Comparison of ENCODE assay signal across 18 mouse cellular contexts in genomic region chr19:16511081-16511420, GRCm38 (mm10).
DNase-seq lines count a peak whose midpoint lies in the region; ATAC-seq and TF ChIP-seq lines count a peak whose summit lies in the region.
"Had no signal": no experiment of that assay in that cellular context is flagged by ENCODE, and none has a peak within 500 bp of the region (broad histone marks: within the 10 kb centered on the region; RNA-seq: fewer than 3 reads in every experiment).

No protein-coding gene starts in this region.

- peak; percentile 64 for TF ChIP-seq EP300 in liver, embryonic 14.5 days (IDR thresholded peaks at IDR 0.05; ENCODE audit: low read depth)
- TF ChIP-seq EP300 in stomach, postnatal 0 days (optimal IDR thresholded peaks at IDR 0.05): no peak

- H3K27me3 ChIP-seq in heart, embryonic 12.5 days (replicated peaks): no peaks in the 10 kb centered on the region
- H3K27me3 ChIP-seq in liver, embryonic 14.5 days (ENCODE audit: control insufficient read depth, insufficient read depth, low read length): no peaks in the 10 kb centered on the region
- H3K27me3 ChIP-seq in stomach, postnatal 0 days (ENCODE audit: control insufficient read depth, insufficient read depth, low read length): no peaks in the 10 kb centered on the region
- H3K27me3 ChIP-seq: forebrain, embryonic 13.5 days had no signal

- TF ChIP-seq CTCF in liver, embryonic 14.5 days (IDR thresholded peaks at IDR 0.05; ENCODE audit: low read depth): no peak
- no peak for TF ChIP-seq CTCF in stomach, postnatal 0 days (IDR thresholded peaks at IDR 0.05; ENCODE audit: low read depth)

- no peaks in the 10 kb centered on the region for H3K36me3 ChIP-seq in heart, embryonic 12.5 days
- no peaks in the 10 kb centered on the region for H3K36me3 ChIP-seq in liver, embryonic 14.5 days (replicated peaks; ENCODE audit: control insufficient read depth, insufficient read depth, low read depth)
- no peaks in the 10 kb centered on the region for H3K36me3 ChIP-seq in stomach, postnatal 0 days (ENCODE audit: control insufficient read depth, insufficient read depth, low read length)
- H3K36me3 ChIP-seq: midbrain, embryonic 10.5 days had no signal

- no peak for DNase-seq in heart, adult 11 months
- peak; percentile 66 to 79 (median 69) for DNase-seq in liver, embryonic 14.5 days (ENCODE audit: low read depth in 3 of 3, low spot score in 3 of 3)
- DNase-seq in stomach, postnatal 0 days (ENCODE audit: low spot score): peak; percentile 33
- DNase-seq in testis, postnatal 10 days (ENCODE audit: low spot score): no peak
- DNase-seq in neural tube, embryonic 10.5 days (ENCODE audit: extremely low spot score, low spot score): no peak
- no peak for DNase-seq in urinary bladder, postnatal 4 days (ENCODE audit: low spot score in 2 of 2)
- DNase-seq: B cell, adult 2 months; cerebellum, adult 8-10 months; gastrocnemius, postnatal 25 days; right cerebral cortex, postnatal 25 days had no signal

- H3K4me1 ChIP-seq in heart, embryonic 12.5 days (replicated peaks): peaks cover 12% of the 10 kb centered on the region
- peaks cover 27 to 32% of the 10 kb centered on the region in 2 experiments for H3K4me1 ChIP-seq in liver, embryonic 14.5 days (replicated peaks; ENCODE audit: control insufficient read depth in 2 of 2, insufficient read depth in 2 of 2, low read length in 1 of 2)
- no peaks in the 10 kb centered on the region for H3K4me1 ChIP-seq in stomach, postnatal 0 days (replicated peaks; ENCODE audit: control insufficient read depth, insufficient read depth)

- 0 out of 2 replicates have a peak, but pooled peaks cover 3% of the 10 kb centered on the region for H3K9me3 ChIP-seq in heart, embryonic 12.5 days (replicated peaks)
- H3K9me3 ChIP-seq in liver, embryonic 14.5 days (ENCODE audit: control insufficient read depth, low read length): no peaks in the 10 kb centered on the region
- H3K9me3 ChIP-seq in stomach, postnatal 0 days (ENCODE audit: control insufficient read depth, low read length): no peaks in the 10 kb centered on the region
- H3K9me3 ChIP-seq: forebrain, embryonic 13.5 days; midbrain, embryonic 10.5 days had no signal

- H3K9ac ChIP-seq in heart, embryonic 12.5 days: no peak overlapping the region
- no peak overlapping the region; the same call in 1 of the 2 replicates for H3K9ac ChIP-seq in liver, embryonic 14.5 days (replicated peaks)
- H3K9ac ChIP-seq in stomach, postnatal 0 days (ENCODE audit: low read length): no peak overlapping the region
- H3K9ac ChIP-seq: forebrain, embryonic 13.5 days had no signal

- H3K27ac ChIP-seq in heart, embryonic 12.5 days (ENCODE audit: poor library complexity, severe bottlenecking): peak overlapping the region; percentile 54; the same call in 1 of the 2 replicates
- peak overlapping the region; percentile 53 for H3K27ac ChIP-seq in liver, embryonic 14.5 days
- no peak overlapping the region for H3K27ac ChIP-seq in stomach, postnatal 0 days (replicated peaks)
- H3K27ac ChIP-seq: forebrain, embryonic 13.5 days; left cerebral cortex, adult 2 months; midbrain, embryonic 10.5 days had no signal

- no peak overlapping the region for H3K4me3 ChIP-seq in heart, embryonic 12.5 days
- H3K4me3 ChIP-seq in liver, embryonic 14.5 days (ENCODE audit: insufficient read depth in 1 of 2, low read depth in 2 of 2, low read length in 2 of 2): 0 out of 4 replicates have a peak overlapping the region, but pooled peaks have one; percentile 2 to 15
- H3K4me3 ChIP-seq in stomach, postnatal 0 days (ENCODE audit: low read depth, low read length): no peak overlapping the region
- H3K4me3 ChIP-seq: forebrain, embryonic 13.5 days; left cerebral cortex, adult 2 months; midbrain, embryonic 10.5 days; myocyte had no signal

- ATAC-seq in heart, embryonic 12.5 days (ENCODE audit: insufficient number of reproducible peaks, low FRiP score): peak; percentile 89
- peak; percentile 95 for ATAC-seq in erythroblast, adult 5-6 weeks (replicated peaks; ENCODE audit: low FRiP score, poor library complexity, severe bottlenecking)
- ATAC-seq in liver, embryonic 14.5 days (ENCODE audit: insufficient read depth): peak; percentile 99
- no peak for ATAC-seq in stomach, postnatal 0 days (ENCODE audit: low FRiP score, low TSS enrichment)
- ATAC-seq: activated CD4-positive, CD25-positive, alpha-beta regulatory T cell, adult 4 months; forebrain, embryonic 13.5 days; inflammation-experienced regulatory T-cells, adult 6 months had no signal

- WGBS in heart, embryonic 12.5 days: 54% methylated on average over 2 of the region's 2 CpGs
- 7% methylated on average over 2 of the region's 2 CpGs for WGBS in liver, embryonic 14.5 days (ENCODE audit: insufficient replicate concordance)
- 63% methylated on average over 2 of the region's 2 CpGs for WGBS in stomach, postnatal 0 days

- no peak overlapping the region for H3K4me2 ChIP-seq in heart, embryonic 12.5 days
- H3K4me2 ChIP-seq in liver, embryonic 14.5 days (ENCODE audit: low read depth): peak overlapping the region; percentile 62
- no peak overlapping the region for H3K4me2 ChIP-seq in stomach, postnatal 0 days (replicated peaks; ENCODE audit: low read depth)
- H3K4me2 ChIP-seq: forebrain, embryonic 13.5 days had no signal

Comparison
In these comparisons a context has a peak if more than half of its experiments do, and no peak if none do; other contexts are left out.
1. H3K4me3 ChIP-seq: peak in liver, embryonic 14.5 days (2 of 2); none in heart, embryonic 12.5 days (single experiment) and stomach, postnatal 0 days (single experiment).
2. DNase-seq: peak in liver, embryonic 14.5 days (3 of 3) and stomach, postnatal 0 days (single experiment); none in heart, adult 11 months (single experiment), testis, postnatal 10 days (single experiment), neural tube, embryonic 10.5 days (single experiment) and urinary bladder, postnatal 4 days (0 of 2).